Mouse (Mus musculus) cerebellum, postnatal 25 days (tissue): ENCODE measurements around the gene Mical3.

Experiments
- DNase-seq, 2 experiments: peaks; one replicate each; pipeline ENCODE4 v3.0.0; 2021; ENCODE audit warnings: mixed read lengths in 2 of 2

The Mical3 gene

DNA sequence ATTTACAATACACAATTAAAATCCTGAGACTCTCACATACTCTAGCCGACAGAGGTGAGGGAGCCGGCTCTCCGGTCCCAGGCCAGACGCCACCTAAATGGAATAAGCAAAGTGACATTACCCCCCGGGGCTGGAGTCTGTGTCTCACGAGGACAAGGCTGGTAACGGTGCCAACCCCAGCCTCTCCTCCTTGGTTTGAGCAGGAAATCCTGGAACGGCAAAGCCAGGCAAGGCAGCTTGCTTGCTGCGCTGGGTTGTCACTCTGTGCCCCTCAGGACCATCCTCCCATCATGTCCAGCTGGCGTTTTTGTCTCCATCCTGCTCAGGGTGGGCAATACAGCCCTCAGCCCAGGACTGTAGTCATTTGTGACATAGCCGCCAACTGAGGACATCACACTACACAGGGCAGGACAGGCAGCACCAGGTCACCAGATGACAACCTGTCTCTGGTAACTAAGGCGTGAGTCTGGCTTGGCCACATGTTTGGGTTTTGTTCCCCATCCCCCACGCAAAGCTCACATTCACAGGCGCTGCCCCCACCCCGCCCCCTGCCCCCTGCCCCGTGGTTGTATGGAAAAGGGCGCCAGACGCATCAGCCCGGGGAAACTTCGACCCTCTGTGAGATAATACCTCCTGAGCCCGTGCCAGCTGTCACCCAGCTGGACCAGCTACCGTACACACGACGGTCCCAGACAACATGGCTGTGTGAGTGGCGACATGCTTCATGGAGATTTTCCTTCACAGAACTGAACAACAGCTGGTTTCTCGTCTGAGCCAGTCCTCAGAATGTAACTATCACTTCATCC, 49.3 kb downstream of the Mical3 start:
- DNase-seq = peak; percentile 51 to 64

DNA sequence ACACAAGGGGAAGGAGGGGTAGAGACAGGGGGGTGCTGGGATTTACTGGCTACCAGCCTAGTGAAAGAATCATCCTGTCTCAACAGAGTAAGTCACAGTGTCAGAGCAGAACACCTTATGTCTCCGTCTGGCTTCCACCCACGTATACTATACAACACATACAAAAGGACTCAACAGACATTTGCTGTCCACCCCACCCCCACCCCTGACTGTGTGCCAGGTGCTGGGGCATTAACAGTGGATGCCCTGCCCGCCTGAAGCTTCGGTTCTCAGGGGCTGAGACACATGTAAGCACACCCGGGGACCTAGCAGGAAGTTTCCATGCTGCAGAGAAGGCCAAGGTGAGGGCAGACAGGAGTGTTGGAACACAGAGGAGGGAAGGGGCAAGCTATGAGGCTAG, 52.6 kb downstream of the Mical3 start:
- DNase-seq = peak in 1 of 2 experiments; percentile 71

DNA sequence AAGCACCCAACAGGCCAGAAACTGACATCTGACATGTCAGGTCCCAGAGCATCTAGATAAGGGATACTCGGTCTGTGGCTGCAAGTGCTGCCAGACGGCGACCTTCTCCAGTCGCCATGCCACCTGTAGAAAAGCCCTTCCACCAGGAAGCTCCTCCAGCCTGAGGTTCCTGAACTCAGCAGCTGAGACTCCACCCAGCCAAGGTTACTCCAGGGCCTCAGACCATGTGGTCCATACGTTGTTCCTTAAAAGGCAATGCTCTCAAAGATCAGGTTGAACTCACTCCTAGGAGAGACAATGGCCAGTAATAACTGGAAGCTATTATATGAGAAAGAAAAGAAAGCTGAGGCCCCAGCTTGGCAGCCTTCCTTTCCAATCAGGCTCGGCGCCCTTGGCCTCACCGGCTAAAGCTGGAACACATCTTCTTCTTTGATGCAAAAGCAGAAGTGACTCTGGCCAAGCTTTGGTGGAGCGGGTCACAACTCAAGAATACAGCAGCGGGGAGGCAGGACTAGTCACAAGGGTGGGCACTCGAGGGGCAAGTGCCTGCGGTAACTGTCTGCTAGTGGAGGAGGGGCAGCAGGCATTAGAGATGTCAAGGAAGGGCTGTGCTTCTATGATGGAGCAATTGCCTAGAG, 53.8 kb downstream of the Mical3 start:
- DNase-seq = no peak

DNA sequence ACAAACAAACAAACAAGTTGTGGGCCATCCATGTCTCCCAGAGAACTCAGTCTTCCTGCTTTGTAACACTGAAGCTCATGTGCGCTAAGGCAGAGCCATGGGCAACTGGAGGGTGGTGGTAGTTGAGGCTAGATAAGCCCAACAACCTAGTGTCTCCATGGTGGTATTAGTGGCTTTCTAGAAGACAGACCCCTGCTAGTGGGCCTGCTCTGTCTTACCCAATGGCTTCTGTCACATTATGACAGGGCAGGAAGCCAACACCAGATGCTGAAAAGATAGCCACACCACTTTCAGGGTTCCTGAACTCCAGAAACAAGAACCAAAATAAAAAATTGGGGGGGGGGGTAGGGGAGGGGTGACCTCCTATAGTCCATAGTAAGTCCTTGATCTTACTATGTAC, 55.0 kb downstream of the Mical3 start:
- no peak for DNase-seq

DNA sequence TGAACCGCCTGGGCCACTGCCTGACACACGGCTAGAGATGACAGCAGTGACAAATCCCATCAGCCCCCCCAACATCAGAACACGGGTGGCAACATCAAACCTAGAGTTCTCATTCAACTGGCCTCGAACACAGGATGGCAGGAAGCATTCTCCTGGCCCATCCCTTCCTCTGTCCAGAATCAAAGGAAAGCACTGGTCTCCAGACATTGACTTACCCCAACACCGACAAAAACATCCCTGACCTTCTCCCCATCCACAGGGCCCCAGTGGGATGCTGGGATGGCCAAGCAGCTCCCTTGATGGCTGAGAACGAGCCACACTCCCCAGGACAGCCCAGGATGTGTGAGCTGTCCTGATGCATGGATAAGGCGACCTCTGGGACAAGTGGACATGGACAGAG, 57.5 kb downstream of the Mical3 start:
- no peak for DNase-seq

DNA sequence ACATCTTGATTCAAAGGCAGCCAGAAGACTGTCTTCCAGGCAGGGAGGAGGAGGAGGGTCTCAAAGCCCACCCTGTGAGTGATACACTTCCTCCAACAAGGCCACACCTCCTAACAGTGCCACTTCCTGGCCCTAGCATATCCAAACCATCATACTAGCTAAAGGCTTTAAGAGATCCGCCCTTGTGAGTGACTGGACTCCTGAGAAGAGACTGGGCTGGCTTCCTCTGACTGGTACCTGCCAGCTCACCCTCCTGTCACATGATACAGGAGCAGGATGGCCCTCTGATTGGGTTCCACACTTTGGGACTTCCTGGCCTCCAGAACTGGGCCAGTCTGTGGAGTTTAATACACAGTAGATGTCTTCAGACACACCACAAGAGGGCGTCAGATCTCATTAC, 58.2 kb downstream of the Mical3 start:
- DNase-seq = no peak

DNA sequence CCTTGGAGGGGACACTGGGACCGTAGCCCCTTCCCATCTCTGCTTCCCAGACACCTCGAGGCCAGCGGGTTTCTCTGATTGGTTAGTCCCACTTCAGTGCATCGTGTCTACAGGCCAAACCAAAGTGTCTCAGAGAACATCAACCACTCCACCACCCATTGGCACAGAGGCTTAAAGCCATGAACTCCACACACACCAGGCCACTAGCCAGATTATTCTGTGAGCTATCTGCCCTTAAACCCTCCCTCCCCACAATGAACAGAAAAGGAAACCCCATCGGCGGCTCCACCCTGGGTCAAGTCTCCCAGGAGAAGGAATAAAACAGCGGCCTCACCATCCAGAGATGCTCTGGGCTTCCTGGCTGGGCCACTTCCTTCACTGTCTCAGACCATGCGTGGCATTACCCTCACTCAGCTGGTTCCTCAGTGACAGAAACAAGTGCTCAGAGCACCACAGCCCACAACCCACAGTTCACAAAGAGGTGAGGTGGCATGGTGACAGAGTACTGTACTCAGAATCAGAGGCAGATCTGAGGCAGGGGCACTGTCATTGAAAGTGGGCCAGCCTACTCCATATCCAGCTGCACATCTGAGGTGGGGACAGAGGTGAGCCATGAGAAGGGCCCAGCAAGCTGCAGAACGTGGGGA, 60.1 kb downstream of the Mical3 start:
- DNase-seq = no peak

DNA sequence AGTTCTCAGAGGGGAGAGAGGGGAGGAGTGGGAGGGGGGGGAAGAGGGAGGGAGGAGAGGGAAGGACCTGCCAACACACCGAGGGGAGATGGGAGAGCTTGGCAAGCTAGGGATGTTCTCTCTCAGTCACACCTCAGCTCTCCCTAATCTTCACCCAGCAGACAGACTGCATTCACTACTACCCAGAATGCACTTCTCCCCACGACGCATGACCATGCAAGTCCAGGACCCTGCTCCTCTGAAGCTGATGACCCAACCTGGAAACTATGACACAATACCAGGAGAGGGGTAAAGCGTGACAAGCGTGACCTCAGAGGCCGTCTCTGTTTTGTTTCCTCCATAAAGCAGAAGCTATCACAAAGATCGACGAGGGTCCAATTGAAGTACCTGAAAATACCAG, 61.6 kb downstream of the Mical3 start:
- no peak for DNase-seq

DNA sequence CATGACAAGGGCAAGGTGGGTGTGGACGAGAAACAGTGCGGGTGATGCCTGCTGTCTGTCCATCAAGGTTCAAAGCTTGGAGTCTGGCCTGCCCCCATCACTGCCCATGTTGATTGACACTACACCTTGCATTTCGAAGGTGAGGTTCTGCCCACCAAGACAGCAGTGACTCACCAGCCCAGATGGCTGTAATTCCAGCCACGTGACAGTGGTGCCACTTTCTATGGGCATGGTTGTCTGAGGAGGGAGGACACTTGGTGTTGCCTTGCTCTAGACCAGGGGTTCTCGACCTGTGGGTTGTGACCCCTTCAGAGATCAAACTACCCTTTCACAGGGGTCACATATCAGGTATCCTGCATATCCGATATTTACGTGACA, 62.7 kb downstream of the Mical3 start:
- DNase-seq = peak in 1 of 2 experiments; percentile 53

DNA sequence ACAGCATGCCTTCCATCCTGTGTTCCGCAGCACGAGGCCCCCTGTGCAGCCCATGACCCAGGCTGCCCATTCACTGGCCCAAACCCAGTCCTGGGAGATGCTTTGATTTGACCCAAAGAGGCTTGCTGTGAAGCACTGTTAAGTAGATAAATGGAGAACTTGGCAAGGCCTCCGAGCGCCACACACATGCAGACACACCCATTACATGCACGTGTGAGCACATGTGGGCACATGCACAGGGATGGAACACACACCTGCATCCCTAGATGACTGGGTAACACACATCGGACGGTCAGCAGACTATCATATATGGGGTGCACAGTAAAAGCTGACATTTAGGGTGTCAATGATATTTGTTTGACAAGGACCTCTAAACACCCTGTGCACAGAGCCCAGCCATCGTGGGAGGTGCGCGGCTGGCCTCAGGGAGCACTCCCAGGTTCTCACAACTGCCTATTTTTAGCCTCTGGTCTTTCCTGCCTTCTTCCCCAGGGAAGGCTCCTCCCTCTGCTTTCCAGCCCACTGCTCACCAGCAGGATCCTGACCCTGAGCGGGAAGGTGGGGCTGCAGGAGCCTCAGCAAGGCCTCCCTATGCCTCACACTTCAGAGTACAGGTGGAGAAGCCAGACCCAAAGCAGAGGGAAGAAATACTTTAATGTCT, 63.2 kb downstream of the Mical3 start:
- DNase-seq = no peak

DNA sequence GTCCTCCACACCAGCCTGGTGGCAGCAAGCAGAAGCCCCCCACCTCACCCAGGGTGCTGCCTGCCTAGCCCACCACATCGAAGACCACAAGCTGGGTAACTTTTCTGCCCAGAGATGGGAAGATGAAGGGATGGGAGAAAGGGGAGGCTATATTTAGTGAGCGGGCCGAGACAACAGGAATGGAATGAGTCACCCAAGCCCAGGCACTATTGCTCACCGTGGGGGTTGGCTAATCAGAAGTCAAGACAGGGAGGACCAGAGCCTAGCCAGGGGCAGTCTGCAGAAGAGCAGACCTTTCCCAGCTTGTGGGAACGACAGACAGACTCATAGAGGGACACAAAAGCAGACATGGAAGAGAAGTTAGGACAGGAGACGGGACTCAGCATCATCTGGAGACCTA, 64.0 kb downstream of the Mical3 start:
- peak in 1 of 2 experiments; percentile 66 for DNase-seq

DNA sequence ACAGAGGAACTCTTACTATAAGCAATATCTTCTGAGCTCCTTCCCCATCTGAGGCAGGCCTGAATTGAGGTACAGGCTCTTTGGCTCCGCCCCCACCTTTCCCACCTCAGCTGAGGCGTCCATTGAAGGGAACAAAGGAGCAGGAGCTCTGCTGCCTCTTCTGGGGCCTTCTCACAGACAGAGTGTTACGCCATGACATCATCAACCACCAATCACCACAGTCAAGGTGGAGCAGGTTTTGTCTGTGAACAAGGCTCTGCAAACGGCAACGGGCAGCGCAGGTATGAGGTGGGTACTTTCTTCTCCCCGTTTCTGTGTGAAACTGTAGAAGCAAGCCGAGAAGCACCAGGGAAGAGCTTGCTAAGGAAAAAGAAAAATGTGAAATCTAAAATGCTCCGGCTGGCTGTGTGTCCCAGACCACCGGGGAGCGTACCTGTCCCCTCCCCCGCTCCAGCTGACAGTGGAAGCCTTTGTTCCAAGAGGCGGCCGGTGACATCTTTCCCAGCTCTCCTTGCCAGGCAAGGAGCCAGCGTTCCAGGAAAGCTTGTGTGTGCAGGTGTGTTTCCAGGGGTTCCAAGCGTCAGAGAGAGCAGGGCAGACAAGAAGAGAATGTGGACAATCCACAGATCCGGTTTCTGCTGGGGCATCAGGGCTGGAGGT, 66.3 kb downstream of the Mical3 start:
- DNase-seq = peak in 1 of 2 experiments; percentile 72

DNA sequence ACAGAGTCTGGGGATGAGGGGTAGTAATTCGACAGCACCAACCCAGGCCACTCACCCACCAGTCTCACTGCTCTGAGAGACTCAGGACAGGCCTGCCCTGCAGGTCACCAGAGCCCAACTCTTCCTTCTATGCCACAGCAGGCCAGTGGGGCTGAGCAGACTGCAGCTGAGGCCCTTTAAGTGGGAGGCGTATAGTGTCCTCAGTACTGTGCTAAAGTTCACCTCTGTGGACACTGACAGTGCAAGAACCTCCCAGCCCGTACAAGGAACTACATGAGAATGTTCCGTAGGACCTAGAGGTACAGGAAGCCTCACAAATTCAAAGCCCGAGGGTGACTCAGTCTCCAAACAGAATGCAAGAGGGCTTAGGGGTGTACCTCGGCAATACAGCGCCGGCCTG, 67.0 kb downstream of the Mical3 start:
- DNase-seq = no peak

DNA sequence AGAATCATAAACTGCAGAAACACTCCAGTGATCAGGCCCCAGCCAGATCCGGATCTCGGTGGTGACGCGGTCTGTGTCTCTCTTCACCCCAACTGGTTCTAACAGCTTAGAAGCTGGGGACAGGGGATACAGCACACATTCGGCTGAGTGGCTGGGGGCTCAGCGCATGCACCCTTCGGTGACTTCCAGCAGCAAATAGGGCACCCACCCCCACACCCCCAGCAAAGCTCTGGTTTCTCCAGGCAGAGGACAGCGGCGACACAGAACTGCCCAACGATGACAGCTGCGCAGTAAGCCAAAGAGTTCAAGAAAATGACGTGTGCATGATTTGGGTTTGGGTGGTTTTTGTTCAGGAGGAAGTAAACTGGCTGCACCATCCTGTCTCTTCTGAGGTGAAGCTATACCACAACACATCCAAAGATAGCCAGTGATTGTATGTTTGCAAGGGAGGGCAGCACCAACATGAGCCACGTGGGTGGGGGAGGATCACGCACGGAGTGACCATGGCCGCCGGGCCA, 67.8 kb downstream of the Mical3 start:
- no peak for DNase-seq

DNA sequence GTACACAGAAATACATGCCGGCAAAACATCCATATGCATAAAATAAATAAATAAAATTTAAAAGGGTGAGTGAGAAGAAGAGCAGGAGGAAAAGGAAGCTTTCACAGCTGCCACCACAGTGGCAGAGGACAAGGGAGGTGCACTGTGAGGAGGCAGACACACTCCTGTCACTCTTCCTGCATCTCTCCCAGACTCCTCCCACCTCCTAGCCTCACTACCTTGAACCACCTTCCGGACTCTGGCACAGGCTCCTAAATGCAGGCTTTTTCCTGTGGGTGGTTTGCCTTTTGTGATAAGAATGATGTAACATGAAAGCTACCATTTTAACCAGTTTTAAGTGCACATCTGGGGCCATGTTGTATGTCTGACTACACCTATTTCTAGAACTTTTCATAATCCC, 72.8 kb downstream of the Mical3 start:
- no peak for DNase-seq

DNA sequence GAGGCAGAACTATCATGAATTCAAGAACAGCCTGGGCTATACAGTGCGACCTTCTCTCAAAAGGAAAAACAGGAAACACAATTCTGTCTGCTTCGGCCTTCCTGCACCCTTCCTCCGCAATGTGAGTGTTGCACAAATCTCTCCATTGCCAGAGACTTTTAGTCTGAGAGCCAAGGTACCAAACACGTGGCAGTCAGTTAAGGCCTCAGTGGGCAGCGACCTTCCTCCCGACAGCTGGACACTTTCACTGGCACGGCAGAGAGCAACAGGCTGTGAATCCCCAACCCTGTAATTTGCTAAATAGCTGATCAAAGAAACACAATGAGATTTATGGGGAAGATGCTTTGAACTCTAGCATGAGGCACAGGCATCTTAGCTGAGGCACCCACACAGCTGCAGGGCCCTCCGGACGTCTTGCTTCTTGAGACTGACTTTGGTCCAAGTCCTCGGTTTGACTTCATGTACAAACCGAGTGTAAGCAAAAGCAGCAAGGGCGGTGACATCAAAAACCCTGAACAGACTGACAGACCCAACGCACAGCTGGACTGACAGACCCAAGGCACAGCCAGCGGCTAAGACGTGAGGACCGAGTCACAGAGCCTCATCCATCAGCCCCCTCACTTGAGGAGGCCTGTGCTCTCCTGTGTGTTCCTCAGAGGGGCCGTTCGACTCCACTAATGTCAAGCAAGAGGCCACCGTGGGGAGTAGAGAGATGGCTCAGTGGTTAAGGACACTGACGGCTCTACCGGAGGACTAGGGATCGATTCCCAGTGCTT, 73.4 kb downstream of the Mical3 start:
- DNase-seq = no peak

DNA sequence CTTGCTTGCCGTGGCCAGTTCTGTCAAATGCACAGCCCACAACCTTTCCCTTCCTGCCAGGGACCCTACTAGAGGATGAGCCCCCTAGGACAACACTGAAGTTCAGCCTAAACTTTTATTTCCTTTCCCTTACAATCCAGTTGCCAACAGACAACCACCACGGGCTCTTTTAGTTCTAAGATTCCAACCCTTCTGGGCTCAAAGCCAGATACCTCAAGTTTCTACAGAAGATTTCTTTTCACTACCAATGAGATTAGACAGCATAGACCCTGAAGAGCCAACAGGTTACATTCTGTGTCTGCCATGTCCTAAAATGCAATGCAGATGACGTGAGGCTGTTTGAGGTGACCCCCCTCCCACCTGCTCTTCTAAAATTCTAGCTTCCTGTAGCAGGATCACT, 75.3 kb downstream of the Mical3 start:
- no peak for DNase-seq

DNA sequence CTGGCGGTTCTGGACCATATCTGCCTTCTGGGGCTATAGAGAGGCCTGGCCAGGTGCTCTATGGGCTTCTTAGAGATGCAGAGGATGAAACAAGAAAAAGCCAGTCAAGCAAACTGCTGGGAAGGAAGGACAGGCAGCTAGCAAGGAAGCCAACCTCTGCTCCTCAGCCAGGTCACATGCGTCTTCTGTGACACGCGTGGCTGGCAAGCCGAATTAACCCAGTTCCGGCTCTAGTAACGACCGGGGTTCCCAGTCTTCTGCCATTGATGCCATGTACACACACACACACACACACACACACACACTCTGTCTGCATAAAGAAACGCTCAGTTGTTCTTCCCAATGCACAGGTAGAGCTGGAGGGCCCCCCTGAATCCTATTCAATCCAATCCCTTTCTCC, 75.9 kb downstream of the Mical3 start:
- peak in 1 of 2 experiments; percentile 53 for DNase-seq

DNA sequence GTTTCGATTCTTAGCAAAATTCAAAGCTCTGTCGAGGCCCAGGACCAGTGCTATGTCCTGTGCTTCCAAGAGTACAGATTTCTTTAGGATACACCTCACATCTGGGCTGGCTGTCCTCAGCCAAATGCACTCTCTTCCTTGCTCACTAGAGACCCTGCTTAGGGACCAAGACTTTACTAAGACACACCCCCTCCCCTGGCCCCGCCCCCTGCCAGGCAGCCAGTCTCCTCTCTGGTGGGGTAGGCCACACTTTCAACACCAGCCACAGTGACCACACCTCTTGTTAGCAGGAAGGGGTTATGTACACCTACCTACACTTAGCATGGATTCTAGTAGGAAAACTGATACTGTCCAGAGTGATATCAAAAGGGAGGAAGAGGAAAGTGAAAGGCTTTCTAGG, 76.5 kb downstream of the Mical3 start:
- DNase-seq = no peak

DNA sequence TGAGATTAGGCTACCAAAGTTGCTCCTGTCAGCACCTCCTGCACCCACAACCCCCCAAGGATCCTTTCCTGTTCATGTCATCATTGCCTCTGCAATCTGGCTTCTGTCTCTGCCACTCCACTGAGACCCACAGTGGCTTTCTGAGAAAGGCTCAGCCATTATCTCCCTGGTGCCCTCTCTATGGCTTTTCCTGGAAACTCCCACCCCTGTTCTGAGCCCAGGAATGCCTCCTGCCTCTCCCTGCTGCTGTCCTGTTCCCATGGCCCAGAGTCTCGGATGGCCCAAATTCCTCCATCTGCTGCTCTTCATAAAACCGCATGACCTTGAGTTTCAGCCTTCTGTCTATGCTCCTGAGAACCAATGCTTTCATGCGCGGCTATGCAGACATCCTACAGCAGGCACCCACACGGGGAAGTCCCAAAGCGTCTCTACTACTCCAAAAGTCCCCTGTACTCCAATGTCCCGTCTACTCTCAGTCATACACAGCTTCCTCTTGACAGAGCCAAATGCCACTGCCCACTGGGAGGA, 77.2 kb downstream of the Mical3 start:
- peak; percentile 72 for DNase-seq

DNA sequence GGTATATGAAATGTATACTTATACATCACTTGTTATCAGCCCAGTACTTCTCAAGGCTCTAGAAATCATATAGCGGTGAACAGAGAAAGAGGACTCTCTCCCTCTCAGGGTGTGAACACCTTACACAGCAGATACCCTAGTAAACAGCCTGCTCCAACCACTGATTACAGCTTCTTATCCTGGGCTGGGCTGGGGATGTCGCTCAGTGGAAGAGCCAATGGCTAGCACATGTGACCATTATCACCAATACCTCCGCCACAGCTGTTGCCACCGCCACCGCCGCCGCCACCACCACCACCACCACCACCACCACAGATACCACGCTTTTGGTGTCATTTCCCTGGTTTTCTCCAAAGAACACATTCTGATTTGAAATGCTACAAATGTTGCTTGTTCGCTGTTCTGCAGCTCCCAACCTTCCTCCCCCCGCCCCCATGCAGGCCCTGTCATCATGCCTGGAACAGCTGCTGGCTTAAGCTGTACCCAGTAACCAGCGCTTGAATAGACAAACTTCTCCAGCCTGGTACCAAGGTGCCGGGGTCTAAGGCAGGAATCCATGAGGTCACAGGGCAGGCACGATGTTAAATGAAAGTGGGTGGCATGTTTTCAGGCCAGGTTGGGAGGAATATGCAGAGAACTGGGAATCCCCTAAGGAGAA, 78.7 kb downstream of the Mical3 start:
- no peak for DNase-seq
